Mouse (Mus musculus) lung, adult 2 months (tissue): ENCODE results near the gene Hist2h2bb.

Experiments
- CTCF ChIP-seq: fragments of 200-500 bp; IDR thresholded peaks from 2 replicates; pipeline ENCODE4 v1.5.1; 2011; ENCODE audit warnings: mild to moderate bottlenecking, low read length, control low read depth; ENCODE audit not compliant: insufficient read depth
- POLR2A ChIP-seq: fragments of 200-500 bp; IDR thresholded peaks from 2 replicates; pipeline ENCODE4 v1.6.1; 2011; ENCODE audit warnings: low read depth, mild to moderate bottlenecking, control low read depth, low read length, borderline replicate concordance; ENCODE audit errors: extremely low read depth

DNA sequence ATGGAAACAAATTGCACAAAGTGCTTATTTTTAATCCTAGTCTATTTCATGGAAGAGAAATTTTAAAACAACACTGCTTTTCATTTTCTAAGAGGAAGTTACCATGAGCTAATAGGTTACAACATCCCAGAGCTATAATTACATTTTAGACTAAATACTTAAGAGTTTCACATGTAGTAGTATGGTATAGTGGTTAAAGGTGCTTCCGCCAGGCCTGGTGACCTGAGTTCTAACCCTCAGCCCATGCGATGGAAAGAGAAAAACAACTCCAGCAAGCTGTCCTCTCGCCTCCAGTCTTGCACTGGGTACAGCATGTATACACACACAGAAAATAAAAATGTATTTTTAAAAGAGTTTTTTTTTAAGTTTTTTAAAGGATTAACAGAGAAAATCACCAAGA lies 17.8 kb upstream of the Hist2h2bb start:
- no peak for TF ChIP-seq POLR2A
- no peak for TF ChIP-seq CTCF
